Mouse (Mus musculus) gastrocnemius, adult 8-10 months (tissue): ENCODE measurements around the gene Pgf. TPM values are rescaled to one million over a fixed set of nuclear protein-coding genes. Genes with fewer than 3 reads are reported as not detected.
A peak's percentile ranks its signal among the peaks of the same experiment; 100 is the strongest.

ENCODE experiments used
- DNase-seq, 2 experiments: peaks; one replicate each; pipeline ENCODE4 v3.0.0; 2022; ENCODE audit warnings: low spot score in 2 of 2
- total RNA-seq, 4 experiments: library from RNA; stranded (reverse); gene quantifications; 2 replicates each; pipeline ENCODE4 v1.2.4; 2022

Gene Pgf
- total RNA-seq, 4 experiments from 2014 or later = 0.70 to 2.1 (median 1.5) TPM

DNA sequence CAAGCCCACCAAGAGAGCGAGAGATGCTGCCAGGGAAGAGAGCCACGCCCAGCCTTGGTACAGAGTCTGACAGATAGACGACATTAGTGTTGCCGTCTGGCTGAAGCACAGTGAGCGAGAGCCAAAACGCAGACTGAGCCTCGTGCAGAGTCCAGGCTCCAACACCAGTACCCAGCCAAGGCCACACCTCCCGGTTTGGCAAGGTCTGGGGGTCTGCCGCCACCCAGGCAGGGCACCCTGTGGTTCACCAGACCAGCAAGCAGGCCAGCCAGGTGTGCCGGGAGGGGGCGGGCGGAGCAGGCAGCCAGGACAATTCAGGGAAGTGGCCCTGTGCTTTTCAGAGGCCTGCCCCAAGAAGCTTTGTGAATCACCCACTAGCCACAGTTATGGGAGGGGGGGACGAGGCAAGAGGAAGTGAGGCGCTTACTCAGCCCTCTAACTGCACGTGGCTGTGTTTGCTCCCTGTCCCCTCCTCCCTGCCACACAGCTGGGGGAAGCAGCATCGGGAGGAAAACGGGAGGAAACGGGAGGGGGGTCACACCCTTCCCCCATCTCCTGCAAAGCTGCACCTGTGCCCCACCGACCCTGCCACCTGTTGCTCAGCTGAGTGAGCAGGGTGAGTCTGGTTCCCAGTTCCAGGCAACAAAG lies 15.0 kb upstream of the Pgf start:
- peak; percentile 33 to 49 for DNase-seq

DNA sequence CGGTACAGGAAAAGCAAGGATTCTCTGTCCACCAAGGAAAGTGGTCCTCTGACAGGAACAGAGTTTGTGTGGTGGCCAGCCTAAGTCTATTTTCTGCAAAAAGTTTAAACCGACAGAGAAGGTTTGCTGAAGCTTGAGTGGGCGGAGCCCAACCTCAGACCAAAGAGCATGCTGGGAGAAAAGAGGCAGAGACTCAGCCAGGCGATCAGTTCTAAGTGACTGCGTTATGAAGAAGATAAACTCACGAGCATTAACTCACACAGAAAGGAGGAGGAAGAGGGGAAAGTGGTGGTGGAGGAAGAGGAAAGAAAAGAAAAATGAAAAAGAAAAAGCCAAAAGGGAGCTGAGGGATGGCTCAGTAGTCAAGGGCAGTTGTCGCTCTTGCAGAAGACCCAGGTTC lies 12.7 kb upstream of the Pgf start:
- DNase-seq = no peak

DNA sequence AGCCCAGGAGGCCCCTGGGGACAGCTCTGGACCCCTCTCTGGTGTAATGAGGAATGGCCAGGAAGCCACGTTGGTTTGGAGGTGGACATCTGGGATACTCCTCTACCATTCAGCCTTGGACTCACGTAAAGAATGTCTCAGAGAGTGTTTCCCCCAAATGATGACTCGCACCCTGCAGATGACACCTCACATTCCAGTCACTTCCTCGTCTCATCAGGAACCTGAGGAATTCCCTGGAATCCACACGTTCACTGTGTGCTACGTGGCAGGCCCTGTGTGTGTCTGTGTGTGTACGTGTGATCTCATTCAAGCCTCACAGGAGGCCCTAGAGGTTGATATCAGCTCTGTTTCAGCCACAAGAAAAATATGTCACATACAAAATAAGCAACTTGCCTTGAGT lies 8.8 kb upstream of the Pgf start:
- no peak for DNase-seq

DNA sequence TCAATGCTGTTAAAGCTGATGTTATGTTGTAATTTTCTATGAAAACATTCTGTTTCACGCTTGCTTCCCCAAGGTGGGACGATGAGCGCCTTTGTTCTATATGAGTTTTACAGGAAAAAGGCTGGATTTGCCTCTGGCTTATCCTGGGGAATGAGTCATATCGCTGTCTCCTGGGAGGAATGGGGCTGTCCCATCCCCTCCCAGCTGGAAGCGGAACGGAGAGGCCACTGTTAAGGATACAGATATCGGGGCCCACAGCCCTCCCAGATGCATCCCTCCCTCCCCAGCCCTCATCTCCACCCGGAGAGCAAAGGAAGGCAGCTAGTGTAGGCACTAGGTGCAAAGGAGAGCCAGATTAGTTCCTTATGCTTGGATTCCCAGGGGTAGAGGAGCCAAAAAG lies 8.2 kb upstream of the Pgf start:
- DNase-seq = no peak

DNA sequence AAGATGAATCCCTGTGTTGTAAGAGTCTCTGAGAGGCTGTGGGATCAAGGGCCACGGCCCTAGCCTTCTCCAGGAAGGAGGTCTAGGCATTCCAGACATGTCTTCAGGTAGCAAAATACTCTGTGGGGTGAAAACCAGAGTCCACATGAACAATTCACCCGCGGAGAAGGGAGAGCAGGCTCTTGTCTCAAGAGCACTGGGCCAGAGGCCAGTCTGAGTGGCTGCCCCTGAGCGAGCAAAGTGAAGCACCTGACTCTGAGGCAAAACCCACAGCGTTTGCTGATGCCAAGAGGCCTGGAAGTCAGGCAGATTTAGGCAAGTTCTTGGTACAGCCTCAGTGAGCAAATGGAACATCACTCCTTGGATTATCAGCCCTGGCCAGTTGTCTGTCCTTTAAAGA lies 6.5 kb upstream of the Pgf start:
- no peak for DNase-seq

DNA sequence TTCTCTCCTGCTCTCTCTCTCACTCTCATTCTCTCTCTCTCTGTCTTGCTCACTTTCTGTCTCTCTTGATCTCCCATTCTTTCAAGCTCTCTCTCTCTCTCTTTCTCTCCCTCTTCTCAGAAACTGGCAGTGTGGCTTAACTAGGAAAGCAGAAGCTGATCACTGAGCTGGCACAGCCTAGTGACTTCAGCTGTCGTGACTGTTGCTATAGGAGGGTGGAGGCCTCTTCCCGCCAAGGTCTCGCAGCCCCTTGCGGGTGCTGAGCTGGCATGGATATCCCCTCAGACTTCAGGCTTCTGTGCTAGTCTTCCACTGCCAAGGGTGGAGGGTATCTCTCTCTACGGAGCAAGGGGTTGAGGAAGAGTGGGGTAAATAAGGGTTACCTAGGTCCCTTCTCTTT lies 5.3 kb upstream of the Pgf start:
- DNase-seq = no peak

DNA sequence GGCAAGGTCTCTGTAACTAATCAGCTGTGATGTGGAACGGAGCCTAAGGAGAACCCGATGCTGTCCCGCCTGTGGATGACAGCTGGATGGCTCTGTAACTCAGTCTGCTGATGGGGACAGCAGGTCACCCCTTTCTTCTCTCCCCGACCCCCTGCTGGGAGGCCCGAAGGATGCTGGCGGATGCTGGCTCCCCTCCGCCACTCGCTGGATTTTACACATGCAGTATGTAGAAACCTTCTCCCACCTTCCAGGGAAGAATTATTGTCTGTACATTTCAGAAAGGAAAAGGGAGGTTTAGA lies 4.7 kb upstream of the Pgf start:
- no peak for DNase-seq

DNA sequence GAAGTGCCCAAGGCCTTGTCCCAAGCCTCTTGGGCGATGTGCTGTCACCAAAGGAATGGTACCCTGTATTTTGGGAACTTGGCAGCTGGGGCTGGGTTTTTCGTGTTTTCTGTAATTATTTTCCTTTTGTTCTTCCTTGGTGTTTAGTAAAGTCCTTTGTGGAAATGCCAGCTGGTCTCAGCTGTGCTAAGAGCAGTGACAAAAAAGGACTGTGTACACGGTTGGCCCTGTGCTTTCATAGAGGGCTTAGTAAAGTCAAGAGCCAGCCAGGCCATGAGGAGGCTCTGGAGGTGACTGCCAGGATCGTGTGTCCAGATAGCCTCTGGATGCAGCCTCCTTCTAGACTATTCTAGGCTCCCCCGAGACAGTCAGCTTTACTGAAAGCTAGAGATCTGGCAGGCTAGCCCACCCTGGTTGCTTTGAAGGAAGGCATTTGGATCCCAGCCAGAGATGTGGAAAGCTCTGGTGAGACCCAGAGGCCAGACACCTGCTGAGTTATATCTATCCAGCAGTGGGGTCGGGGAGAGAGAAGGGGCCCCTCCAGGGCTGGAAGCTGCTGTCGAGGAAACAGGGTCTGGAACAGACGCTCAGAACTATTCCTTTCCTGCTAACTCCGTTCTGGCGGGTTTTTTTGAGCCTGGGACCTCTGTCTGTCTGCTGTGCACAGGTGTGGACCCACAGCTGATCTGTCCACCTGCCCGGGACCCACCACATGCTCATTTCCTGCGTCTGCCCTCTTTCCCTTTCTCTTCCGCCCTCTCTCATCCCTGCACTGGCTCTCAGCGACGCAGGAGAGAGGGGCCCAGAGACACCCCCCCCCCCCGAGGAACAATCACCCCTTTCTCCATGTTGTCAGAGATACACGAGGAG lies 4.1 kb upstream of the Pgf start:
- no peak for DNase-seq

DNA sequence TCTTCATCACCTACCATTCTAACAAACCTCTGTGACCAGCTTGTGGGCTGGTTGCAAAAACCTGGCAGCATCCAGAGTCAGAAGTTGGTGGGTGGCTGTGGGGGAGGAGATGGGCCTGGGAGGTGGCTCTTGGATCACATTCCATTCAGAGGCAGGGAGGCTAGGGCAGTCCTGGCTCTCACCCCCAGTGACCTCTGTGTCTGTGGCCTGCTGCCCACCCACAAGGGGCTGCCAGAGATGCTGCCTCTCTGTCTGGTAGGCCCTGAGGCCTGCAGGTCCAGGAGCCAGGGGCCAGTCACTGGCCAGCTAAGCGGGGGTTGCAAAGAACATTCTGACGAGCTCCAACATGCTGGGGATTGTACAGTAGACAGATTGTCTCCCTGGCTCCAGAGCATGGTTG lies 704 bp upstream of the Pgf start:
- DNase-seq = no peak

DNA sequence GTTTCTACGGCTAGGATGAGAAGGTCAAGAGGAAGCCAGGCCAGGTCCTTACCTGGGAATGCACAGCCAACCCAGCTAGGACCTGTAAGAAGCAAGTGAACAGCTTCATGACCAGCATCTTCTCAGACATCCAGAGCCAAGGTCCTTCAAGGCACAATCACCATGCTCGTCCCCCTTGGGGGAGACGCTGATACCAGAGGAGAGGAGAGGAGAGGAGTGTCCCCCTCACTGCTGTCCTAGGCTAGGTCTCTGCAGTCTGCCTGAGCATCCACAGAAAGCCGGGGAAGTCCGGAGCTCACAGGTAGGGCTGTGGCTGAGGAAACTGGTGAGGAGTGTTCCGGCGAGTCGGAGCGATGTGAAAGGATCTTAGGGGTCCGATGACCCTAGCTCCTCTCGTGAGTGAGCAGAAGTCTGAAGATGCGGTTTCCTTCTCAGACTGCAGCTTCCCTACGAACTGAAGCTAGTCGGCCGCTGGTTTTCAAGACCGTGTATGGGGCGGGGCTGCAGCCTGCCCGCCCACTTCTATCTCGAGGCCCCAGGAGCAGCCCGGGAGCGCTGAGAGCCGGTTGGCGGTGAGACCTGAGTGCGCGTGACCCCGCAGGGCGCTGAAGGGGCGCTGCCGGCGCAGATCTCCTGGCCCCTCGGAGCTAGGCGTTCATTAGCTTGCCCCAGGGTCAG lies 605 bp downstream of the Pgf start:
- peak in 1 of 2 experiments; percentile 48 for DNase-seq

DNA sequence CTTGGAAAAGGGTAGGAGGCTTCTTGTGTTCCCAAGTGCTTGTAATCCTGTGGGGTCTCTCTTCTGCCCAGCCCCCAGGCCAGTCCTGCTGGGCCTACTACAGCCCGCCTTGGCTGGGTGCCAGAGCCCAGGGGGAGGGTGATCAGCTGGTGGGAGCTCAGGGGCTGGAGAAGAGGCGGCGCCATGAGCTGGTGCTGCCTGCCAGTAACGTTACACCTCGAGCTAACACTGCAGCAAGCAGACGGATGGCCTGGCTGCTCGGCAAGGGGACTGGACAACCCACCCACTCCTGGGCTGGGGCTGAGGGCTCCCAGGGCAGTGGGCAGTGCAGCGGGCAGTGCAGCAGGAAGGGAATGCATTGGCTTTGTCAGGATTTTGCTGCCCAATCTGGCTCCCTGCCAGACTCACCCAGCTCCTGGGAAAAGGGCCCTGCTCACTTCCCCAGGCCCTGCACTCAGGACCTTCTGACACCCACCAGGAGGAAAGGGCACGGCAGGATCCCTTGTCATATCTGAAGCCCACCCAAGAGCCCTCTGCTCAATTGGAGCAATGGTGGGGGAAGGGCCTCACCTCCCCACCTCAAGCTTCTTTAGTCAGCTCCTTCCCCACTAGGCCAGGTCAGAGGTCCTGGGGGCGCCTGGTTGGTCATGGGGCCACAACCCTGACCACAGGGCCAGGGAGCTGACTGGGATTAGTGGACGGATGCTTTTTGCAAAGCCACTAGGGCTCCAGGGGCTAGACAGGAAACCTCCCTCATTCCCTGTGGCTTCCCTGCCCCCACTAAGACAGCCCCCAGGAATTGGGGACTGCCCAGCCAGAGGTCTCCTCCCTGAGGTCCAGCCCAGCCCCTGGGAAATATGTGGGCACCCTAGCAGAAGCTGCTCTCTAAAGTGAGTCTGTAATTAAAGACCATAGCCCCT lies 1.4 kb downstream of the Pgf start:
- no peak for DNase-seq

DNA sequence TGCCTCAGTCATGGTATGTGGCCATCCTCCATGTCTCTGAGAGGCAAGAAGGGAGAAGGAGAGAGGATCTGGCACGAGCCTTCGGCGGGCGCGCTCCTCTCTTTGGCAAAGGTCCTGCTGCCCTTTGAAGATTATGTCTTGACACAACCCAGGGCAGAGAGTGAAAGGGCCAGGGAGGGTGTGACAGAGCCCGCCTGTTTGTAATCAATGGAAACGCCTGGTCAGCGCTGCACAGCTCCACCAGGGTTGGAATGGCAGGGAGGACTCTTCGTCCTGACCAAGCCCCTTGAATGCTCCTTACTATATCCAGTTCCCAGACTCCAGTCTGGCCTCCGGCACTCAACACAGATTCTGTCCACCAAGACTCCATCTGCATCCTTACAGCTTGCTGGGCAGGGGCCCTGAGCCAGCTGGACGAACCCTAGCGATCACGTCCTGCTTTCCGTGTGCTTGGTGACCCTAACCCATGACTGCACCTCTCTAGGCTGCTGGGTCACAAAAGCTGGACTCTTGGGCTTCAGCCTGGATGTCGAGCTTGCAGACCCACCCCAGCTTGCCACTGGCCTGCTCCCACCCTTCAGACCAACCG lies 2.4 kb downstream of the Pgf start:
- DNase-seq = no peak

DNA sequence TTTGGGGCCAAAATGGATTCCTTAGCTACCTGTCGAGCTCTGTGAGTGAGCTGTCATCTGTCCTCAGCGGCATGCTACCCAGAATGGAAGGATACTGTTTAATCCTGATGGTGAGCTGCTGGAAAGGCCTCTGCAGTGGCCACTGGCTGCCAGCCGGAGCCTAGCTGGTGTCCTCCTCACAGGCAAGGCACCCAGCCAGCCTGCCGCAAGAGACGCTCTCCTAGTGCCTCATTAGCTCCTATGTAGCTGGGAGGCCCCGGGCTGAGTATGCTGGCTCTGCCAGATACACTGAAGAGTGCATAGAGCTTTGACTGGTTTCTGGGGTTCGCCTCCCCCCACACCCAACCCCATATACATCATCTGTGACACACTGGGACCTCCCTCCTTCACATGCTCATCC lies 3.6 kb downstream of the Pgf start:
- peak in 1 of 2 experiments; percentile 66 for DNase-seq

DNA sequence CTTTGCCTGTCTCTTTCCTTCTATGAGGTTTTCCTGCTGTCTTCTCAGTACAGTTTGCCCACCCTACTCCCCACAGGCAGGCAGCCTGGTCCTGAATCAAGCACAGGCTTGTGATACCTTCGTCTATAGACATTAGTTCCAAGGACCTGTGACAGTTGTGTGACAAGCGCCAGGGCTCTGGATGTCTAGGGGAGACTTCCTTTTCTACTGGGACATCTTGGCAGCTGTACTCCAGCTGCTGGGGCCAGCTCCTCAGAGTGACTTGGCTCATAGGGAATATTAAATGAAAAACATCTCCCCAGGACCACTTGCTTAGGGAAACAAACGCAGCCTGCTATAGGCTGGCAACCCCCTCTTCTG lies 6.7 kb downstream of the Pgf start:
- DNase-seq = no peak

DNA sequence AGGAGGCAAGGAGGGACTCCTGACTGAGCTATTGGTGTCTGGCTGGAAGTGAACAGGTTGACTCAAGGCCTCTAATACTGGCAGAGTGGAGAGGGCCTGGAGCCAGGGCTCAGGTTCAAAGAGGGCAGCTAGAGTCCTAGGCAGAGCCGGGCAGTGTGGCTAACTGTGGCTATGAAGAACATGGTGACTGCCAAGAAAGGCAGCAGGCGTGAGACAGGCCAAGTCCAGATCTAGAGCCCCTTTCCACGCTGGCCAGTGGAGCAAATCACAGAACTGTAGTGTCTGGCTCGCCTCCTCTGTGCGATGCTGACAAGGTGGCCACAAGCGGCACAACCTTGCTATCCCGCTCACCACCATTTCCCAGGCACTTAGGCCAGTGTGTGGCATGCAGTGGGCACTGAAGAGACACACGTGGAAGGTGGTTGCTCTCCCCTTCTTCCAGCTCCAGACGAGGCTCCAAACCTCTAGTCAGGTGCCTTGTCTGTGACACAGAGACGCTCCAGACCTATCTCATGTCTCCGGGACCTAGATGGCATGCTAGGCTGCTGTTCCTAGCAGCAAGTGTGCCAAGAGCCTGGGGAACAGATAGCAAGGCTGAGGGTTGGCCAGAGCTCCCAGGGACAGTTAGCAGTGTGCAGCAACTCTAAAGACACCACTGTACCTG lies 7.2 kb downstream of the Pgf start:
- DNase-seq = peak; percentile 69 to 84

DNA sequence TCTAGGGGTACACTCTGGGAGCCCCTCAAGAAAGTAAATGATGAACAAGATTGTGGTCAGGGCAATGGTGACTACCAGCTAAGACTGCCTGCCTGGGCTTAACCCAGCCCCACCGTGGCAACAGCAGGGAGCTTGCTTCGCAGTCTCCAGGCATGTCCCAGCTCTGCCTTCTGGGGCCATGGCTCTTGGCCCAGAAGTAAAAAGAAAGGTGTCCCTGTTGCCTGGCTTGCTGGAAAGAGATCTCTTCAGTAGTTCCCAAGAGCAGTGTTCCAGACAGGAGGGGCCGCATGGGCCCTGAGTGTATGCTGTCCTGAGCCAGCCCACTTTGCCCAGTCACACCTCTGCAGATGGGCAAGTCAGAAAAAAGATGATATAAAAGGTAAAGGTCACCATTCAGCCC lies 7.7 kb downstream of the Pgf start:
- DNase-seq = no peak

DNA sequence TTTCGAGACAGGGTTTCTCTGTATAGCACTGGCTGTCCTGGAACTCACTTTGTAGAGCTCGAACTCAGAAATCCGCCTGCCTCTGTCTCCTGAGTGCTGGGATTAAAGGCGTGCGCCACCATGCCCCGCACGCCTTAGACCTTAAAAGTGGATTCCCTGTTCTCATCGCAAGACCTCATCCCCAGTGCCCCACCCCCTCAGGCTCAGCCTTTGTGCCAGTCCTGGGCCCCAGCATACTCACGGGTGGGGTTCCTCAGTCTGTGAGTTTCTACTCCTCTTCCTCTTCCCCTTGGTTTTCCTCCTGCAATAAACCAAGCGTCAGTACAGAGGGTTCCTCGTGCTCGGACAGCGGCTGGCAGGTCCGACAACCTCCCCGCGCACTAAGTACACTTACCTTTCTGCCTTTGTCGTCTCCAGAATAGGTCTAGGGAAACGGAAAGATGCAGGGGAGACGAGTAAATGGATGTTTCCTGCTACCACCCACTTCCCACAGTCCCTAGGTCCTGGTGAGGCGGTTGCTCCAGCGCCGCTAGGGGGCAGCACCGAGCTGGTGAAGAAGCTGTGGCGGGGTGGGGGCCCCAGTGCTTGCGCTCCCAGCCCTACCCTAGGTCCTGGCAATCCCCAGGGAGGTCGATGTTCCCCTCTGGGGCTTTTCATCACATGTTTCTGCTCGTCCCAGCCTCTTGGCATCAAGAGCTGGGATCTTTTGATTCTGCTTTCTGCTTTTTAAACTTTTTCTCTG lies 8.3 kb downstream of the Pgf start:
- DNase-seq = peak; percentile 78 to 80

DNA sequence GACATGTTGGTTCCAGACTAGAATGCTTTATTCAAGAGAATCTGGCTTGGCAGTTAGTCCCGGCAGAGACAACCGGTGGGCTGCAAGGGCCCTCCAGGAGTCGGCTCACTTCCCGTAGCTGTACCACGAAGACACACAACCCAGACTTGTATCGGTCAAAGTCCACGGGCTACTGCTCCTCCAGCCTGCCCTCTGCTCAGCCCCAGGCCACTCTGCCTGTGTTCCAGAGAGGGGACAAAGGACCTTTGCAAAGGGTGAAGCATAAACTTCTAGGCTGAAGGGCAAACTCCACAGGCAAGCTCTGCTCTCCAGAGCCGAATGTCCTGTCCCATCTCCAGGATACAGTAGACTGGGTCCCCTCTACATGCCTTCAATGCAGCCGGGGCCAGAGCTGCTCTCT lies 11.0 kb downstream of the Pgf start:
- no peak for DNase-seq

DNA sequence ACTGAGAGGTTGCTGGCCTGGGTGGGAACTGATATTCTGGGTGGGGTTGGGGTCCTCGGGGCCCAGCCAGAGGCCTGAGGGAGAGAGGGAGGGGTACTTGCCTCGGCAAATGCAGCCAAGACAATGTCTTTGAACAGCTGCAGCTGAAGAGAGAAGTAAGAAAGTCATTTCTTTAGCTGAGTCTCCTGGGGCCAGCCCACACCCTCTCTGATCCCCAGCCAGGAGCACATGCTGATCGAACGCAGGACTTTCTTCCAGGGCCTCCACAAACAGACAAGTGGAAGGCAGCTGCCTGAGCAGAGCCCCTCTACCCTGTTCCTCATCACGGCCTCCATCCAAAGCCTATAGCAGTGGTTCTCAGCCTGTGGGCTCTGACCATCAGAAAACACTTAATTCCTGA lies 12.6 kb downstream of the Pgf start:
- DNase-seq = peak; percentile 51 to 58

DNA sequence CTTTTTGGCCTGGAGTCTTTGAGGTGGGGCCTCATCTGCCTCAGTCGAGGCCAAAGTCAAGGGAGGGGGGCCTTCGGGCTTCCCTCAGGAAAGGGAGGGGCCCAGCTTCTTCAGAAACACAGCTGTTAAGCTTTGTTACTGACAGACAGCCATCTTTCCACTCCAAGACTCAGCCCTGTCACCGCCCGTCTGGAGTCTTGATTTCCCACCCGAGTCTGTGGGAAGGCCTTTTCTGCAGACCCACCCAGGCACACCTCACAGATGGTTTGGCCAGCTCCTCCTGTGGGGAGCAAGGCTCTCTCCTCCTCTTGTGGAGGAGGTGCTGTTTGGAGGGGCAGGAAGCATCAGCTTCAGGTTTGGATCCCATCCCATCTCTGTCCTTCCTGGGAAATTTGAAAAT lies 18.0 kb downstream of the Pgf start:
- DNase-seq = no peak
